Mouse (Mus musculus) fat pad, adult 2 months (tissue): ENCODE measurements at regions not wholly inside any gene's neighbourhood (a gene's known extent, or its start where the extent isn't known, plus 50 kb on each side); places are given as distances from the start of the nearest gene placed in this dataset.
"Not testable (repeated sequence)": the region's sequence is repeated elsewhere in the genome, so short reads cannot be mapped to it uniquely, and the experiment has no call there.

Source experiments
- DNase-seq: peaks from one replicate; pipeline ENCODE4 v3.0.0-alpha.2; 2011; ENCODE audit warnings: low read depth, low spot score; ENCODE audit errors: extremely low read depth

DNA sequence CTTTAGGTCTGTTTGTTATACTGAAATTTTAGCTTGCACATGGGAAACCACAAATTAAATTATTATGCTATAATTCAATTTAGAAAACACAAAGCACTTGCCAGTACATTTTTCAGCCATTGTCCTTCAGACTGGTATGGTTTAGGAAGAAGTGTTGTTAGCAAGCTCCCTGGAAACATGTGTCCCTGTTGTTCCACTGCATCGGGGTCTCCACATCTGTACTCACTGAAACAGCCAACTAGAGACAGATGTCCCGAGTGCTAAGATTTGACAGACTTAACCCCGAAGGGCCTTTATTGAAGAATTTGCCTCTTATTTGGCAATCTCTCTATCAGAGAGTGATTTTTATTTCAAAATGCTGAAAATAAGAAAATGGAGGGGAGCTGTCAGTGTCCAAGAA is 362.6 kb downstream of the Rfpl4b start:
- DNase-seq = no peak

GRCm38 (mm10) chr10:38458424-38458823 is 363.2 kb downstream of the Rfpl4b start:
- DNase-seq = no peak

DNA sequence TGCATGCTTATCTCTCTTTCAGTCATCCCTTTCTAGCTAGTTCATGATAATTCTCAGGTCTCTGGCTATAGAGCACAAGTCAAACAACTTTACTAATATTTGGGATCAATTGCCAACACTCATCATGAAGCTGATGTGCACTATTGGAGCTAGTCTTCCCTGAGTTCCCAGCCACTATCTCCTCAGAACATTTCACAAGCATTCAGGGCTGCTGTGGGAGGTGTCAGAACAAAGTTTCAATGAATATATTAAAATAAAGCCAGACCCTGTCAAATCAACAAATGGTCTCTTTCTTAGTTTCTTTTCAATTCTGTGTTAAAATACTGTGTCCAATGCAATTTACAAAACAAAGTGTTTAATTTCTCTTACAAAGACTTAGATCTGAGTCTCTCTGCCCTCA is 364.8 kb downstream of the Rfpl4b start:
- no peak for DNase-seq

- no peak for DNase-seq
These were observed 372.3 kb downstream of the Rfpl4b start for GRCm38 (mm10) chr10:38449263-38449662.

- DNase-seq = no peak
These were observed 373.9 kb downstream of the Rfpl4b start for GRCm38 (mm10) chr10:38447706-38448105.

DNA sequence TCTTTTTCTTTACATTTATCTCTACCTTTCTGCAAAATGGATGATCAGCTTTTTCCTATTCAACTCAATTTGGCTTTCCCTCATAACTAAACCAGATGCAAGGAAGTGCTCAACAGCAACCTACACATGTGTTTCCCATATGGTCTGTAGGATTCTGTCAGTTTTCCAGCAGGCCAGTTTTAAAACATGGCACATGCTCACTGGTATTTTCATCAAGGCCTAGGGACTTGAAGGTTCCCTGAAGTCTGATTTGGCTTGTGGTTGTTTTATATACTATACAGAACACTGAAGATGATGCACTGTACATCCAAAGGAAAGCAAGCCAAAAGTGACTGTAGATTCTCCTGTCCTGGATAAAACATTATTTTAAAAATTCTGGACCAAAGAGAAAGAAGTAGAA is 374.3 kb downstream of the Rfpl4b start:
- DNase-seq = no peak

DNA sequence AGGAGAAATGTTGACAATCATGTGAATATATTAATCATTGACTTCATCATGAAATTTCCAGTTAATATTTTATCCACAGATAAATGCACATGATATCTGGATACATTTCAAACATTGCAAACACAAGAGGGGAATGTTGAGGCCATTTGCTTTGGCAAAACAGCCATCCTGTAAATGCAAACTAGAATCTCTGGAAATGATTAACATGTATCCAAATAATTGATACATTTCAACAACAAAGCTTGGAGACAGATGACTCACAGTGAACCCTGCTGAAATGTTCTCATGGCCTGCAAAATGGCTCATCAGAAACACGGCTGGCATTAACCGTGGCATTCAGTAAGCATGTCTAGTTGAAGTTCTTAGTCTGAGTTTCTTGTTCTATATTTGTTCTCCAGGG is 382.3 kb downstream of the Rfpl4b start:
- no peak for DNase-seq

DNA sequence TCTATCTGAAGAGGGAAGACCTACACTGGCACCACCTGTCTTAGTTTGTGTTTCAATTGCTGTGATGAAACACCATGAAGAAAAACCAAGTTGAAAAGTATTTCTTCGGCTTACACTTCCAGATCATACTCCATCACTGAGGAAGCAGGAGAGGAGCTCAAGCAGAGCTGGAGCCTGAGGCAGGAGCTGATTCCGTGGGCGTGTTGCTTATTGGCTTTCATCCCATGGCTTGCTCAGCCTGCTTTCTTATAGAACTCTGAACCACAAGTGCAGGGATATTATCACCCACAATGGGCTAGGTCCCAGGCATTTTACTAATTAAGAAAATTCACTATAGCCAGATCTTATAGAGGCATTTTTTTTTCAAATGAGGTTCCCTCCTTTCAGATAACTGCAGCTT is 384.7 kb downstream of the Rfpl4b start:
- no peak for DNase-seq

DNA sequence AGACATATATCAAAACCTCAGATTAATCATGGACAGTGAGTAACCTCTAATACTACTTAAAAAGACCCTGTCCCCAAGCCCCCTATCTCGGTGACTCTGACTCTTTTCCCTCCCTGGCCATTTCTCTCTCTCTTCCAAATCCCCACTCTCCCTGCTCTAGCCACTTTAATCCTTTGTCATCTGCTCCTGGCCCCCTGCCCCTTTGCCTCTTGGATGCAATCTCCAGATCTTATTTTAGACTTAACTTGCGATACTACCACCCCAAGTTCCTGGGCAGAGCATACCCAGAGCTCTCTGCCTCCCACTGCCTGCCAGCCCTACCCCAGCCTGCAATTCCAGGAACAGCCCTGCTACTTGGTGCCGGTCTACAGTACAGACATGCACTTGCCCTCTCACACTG is 400.0 kb downstream of the Rfpl4b start:
- no peak for DNase-seq

DNA sequence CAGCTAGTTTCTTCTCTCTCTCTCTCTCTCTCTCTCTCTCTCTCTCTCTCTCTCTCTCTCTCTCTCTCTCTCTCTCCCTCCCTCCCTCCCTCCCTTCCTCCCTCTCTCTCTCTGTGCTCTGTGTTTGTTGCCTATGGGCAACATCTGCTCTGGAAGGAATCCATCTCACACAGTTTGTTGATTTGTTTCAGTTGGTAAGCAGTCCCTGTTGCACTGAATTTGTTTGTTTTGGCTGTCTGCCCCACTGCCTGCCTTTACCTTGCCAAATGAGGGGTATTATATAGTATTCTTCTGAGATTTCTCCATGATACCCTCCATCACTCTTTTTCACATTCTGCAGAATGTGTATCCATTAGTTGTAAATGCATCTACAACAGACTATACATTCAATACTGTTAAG is 401.8 kb downstream of the Rfpl4b start:
- no peak for DNase-seq

GRCm38 (mm10) chr10:38383161-38383560 is 438.4 kb downstream of the Rfpl4b start:
- no peak for DNase-seq

GRCm38 (mm10) chr10:38381873-38382296 is 439.7 kb downstream of the Rfpl4b start:
- DNase-seq = no peak

- DNase-seq = no peak
These were observed 441.2 kb downstream of the Rfpl4b start for GRCm38 (mm10) chr10:38380388-38380787.

- DNase-seq = no peak
These were observed 454.8 kb downstream of the Rfpl4b start for GRCm38 (mm10) chr10:38366776-38367175.

GRCm38 (mm10) chr10:38364876-38365275 is 456.7 kb downstream of the Rfpl4b start:
- no peak for DNase-seq

DNA sequence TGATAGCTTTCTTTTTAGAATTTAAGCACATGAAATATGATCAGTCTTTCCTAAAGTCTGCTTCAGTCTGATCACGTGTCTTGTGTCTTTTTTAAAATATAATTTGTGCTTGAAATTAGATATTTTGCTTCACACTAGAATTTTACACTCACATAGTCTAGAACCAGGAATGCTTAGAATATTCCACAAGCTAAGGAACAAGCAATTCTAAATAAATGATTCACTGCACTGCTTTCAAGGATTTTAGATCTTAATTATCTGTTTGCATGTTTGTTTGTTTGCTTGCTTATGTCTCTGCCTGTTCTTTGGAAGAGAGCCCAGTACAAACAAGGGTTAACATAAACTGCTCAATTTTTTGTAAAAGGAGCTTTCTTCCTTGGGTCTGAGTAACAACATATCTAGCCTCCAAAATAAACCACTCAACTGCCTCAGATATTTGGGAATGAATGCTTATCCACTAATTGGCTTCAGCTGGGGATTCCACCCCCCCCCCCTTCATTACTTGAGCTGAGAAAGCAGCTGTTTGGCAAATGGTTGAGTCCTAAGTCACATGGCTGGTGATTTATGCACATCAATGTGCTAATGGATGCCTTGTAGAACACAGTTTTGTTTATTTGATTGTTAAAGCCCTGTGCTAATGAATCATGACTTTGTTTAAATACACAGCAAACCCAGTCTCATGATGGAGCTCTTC is 463.9 kb downstream of the Rfpl4b start:
- DNase-seq = no peak

GRCm38 (mm10) chr10:38353973-38354372 is 467.6 kb downstream of the Rfpl4b start:
- no peak for DNase-seq

DNA sequence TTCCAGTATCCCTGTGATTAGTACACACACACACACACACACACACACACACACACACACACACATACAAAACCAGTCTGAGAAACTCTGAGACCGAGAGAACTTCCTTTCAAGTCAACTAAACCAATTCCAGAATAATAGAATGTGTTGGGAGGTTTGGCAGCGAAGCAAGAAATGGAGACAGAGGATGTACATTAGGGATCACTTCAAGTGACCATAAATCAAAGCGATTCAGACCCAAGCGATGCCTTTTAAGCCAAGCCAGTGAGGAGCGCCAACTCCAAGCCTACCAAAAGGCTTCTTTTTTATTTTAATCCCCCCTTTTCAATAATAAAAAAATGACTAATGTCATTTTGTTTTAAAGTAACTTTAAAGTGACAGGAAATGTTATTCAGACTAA is 468.1 kb downstream of the Rfpl4b start:
- no peak for DNase-seq

DNA sequence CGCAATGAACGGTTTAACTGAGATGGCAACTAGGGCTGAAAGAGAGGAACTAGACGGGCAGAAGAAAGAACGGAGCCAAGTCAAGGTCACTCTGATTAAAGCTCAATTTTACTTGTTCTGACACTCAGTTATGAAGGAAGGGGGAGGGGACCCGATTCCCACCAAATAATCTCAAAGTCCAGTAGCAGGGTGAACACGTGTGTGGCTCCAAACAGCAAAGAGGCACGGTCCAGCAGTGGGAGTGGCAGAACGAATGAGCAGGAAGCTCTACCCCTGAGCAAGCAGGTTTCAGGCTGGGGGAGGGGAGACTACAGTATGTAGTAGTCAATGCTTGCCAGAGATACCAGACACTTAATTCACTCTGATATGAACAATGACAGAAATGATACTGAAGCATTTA is 474.6 kb downstream of the Rfpl4b start:
- not testable (repeated sequence) for DNase-seq

GRCm38 (mm10) chr10:38340406-38341175 is 481.0 kb downstream of the Rfpl4b start:
- no peak for DNase-seq

- DNase-seq = no peak
These were observed 512.7 kb downstream of the Rfpl4b start for GRCm38 (mm10) chr10:38308716-38309392.

GRCm38 (mm10) chr10:38295724-38296123 is 525.9 kb downstream of the Rfpl4b start:
- DNase-seq = peak; percentile 71
